Mouse (Mus musculus) midbrain, postnatal 0 days (tissue): ENCODE measurements around the gene Tcn2. TPM values are rescaled to one million over a fixed set of nuclear protein-coding genes. Genes with fewer than 3 reads are reported as not detected.
A peak's percentile ranks its signal among the peaks of the same experiment; 100 is the strongest.

ENCODE experiments used
- ATAC-seq: fragments of 200-750 bp; cut with Nextera tagmentation; 2 replicates; pipeline ENCODE4 v1.8.0; 2017; ENCODE audit warnings: moderate number of reproducible peaks, mild to moderate bottlenecking, moderate TSS enrichment, moderate library complexity; ENCODE audit not compliant: low FRiP score
- DNase-seq: peaks from one replicate; pipeline ENCODE4 v3.0.0-alpha.2; 2015; ENCODE audit warnings: low spot score
- H3K27ac ChIP-seq: fragments of 300-500 bp; sonication (generic); 2 replicates; pipeline ENCODE4 v1.5.1; 2014; ENCODE audit warnings: low read depth, mild to moderate bottlenecking, low read length, mixed read lengths
- H3K27me3 ChIP-seq: fragments of 300-500 bp; sonication (generic); 2 replicates; pipeline ENCODE4 v1.6.1; 2014; ENCODE audit warnings: low read length, control low read depth, mixed read lengths; ENCODE audit not compliant: insufficient read depth
- H3K36me3 ChIP-seq: fragments of 300-500 bp; sonication (generic); 2 replicates; pipeline ENCODE4 v1.6.1; 2014; ENCODE audit warnings: low read length, control low read depth, mixed read lengths; ENCODE audit not compliant: insufficient read depth
- H3K4me1 ChIP-seq: fragments of 300-500 bp; sonication (generic); 2 replicates; pipeline ENCODE4 v1.6.1; 2014; ENCODE audit warnings: mild to moderate bottlenecking, control low read depth, antibody characterized with exemption, low read length, mixed read lengths; ENCODE audit not compliant: insufficient read depth
- H3K4me2 ChIP-seq: fragments of 300-500 bp; sonication (generic); 2 replicates; pipeline ENCODE4 v1.6.1; 2014; ENCODE audit warnings: low read depth, mild to moderate bottlenecking, low read length, mixed read lengths; ENCODE audit not compliant: poor library complexity, severe bottlenecking
- H3K4me3 ChIP-seq: fragments of 300-500 bp; sonication (generic); 2 replicates; pipeline ENCODE4 v1.5.1; 2014; ENCODE audit warnings: low read depth, mild to moderate bottlenecking, low read length, moderate library complexity
- H3K9ac ChIP-seq: fragments of 300-500 bp; sonication (generic); replicated peaks from 2 replicates; pipeline ENCODE4 v1.6.1; 2014; ENCODE audit warnings: mild to moderate bottlenecking, low read length, moderate library complexity, mixed read lengths; ENCODE audit not compliant: poor library complexity, severe bottlenecking
- H3K9me3 ChIP-seq: fragments of 300-500 bp; sonication (generic); 2 replicates; pipeline ENCODE4 v1.6.1; 2016; ENCODE audit warnings: low read length, control low read depth
- CTCF ChIP-seq: IDR thresholded peaks from 2 replicates; pipeline ENCODE4 v1.5.1; 2016; ENCODE audit warnings: antibody characterized with exemption, mild to moderate bottlenecking
- WGBS: fragments of 180-500 bp; shearing (Covaris S2); extraction: QIAGEN DNeasy Blood & Tissue Kit; methylation state at CpG from one replicate; pipeline ENCODE4 v1.1.7; 2014; 5-methylcytosine and 5-hydroxymethylcytosine counted together
- polyA plus RNA-seq: library from polyadenylated mRNA; unstranded; fragments of >200 nt; fragmentation: Nextera tagmentation; extraction: Ambion mirVana; gene quantifications from 2 replicates; pipeline ENCODE4 v1.2.1, GENCODE M21; 2015
- total RNA-seq: library from RNA; depleted of rRNA; stranded (reverse); fragments of >200 nt; gene quantifications from 2 replicates; pipeline ENCODE4 v1.2.3, GENCODE M21; 2014

Gene Tcn2
- total and polyA plus RNA-seq, 2 experiments from 2014 or later = 20.9 to 22.0 TPM

- Histone ChIP-seq H3K4me3 (no peak overlapping the region), H3K27ac (no peak overlapping the region), H3K9ac (no peak overlapping the region), H3K9me3 (no peaks in the 10 kb centered on the region), H3K4me2 (no peak overlapping the region), H3K36me3 (no peaks in the 10 kb centered on the region), H3K4me1 (no peaks in the 10 kb centered on the region), H3K27me3 (no peaks in the 10 kb centered on the region)
- 80% methylated on average over 13 of the region's 13 CpGs for WGBS
- DNase-seq (no peak), ATAC-seq (no peak)
- no peak for TF ChIP-seq CTCF
Measured at GRCm38 (mm10) chr11:3937321-3937874, 5.4 kb upstream of the Tcn2 start.

- 89% methylated on average over 3 of the region's 3 CpGs for WGBS
- no peak overlapping the region for H3K4me3 ChIP-seq
- no peak overlapping the region for H3K4me2 ChIP-seq
Measured at GRCm38 (mm10) chr11:3936318-3936717, 4.4 kb upstream of the Tcn2 start.

GRCm38 (mm10) chr11:3935135-3935534, 3.2 kb upstream of the Tcn2 start:
- Histone ChIP-seq H3K4me2 (no peak overlapping the region), H3K27me3 (no peaks in the 10 kb centered on the region), H3K27ac (no peak overlapping the region), H3K36me3 (no peaks in the 10 kb centered on the region), H3K4me1 (no peaks in the 10 kb centered on the region), H3K4me3 (no peak overlapping the region), H3K9ac (no peak overlapping the region), H3K9me3 (no peaks in the 10 kb centered on the region)
- no peak for ATAC-seq
- DNase-seq = no peak
- 77% methylated on average over 4 of the region's 4 CpGs for WGBS
- TF ChIP-seq CTCF = no peak

More at GRCm38 (mm10) chr11:3936318-3936717, 4.4 kb upstream of the Tcn2 start:
- peak; percentile 8 for DNase-seq
- no peaks in the 10 kb centered on the region for H3K27me3 ChIP-seq
- H3K4me1 ChIP-seq = no peaks in the 10 kb centered on the region
- no peak for TF ChIP-seq CTCF
- H3K9me3 ChIP-seq = no peaks in the 10 kb centered on the region
- no peak for ATAC-seq
- no peak overlapping the region for H3K9ac ChIP-seq
- H3K36me3 ChIP-seq = no peaks in the 10 kb centered on the region
- H3K27ac ChIP-seq = no peak overlapping the region

GRCm38 (mm10) chr11:3933756-3934285, 1.9 kb upstream of the Tcn2 start:
- 85% methylated on average over 9 of the region's 9 CpGs for WGBS
- no peaks in the 10 kb centered on the region for H3K4me1 ChIP-seq

DNA sequence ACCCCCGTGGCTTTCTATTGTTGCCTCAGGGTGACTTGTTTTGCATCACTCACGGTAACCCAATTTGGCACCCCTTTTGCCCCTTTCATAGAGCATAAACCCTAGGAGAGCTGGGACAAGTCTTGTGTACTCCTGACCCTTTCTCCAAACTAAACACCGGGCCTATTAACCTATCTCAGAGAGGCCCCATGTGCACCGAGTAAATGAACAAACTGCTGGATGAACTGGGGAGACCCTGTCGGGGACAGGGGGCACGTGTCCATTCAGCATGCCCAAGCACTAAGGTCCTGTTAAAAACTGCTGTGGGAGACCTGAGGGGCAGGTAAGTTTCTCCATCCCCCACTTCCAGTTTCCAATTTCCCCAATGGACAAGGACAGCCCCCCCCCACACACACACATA, 1.0 kb downstream of the Tcn2 start:
- TF ChIP-seq CTCF = no peak
- no peaks in the 10 kb centered on the region for H3K4me1 ChIP-seq
- 35% methylated on average over 6 of the region's 6 CpGs for WGBS
- no peak overlapping the region for H3K27ac ChIP-seq
- H3K4me3 ChIP-seq = peak overlapping the region; percentile 38
- no peaks in the 10 kb centered on the region for H3K36me3 ChIP-seq
- DNase-seq = no peak
- no peaks in the 10 kb centered on the region for H3K9me3 ChIP-seq
- peak overlapping the region; percentile 79 for H3K4me2 ChIP-seq
- H3K27me3 ChIP-seq = no peaks in the 10 kb centered on the region
- no peak for ATAC-seq
- peak overlapping the region; percentile 46; the same call in 1 of the 2 replicates for H3K9ac ChIP-seq

More at GRCm38 (mm10) chr11:3933756-3934285, 1.9 kb upstream of the Tcn2 start:
- Histone ChIP-seq H3K36me3 (no peaks in the 10 kb centered on the region), H3K9ac (no peak overlapping the region), H3K27ac (no peak overlapping the region), H3K4me3 (no peak overlapping the region), H3K27me3 (no peaks in the 10 kb centered on the region), H3K4me2 (no peak overlapping the region), H3K9me3 (no peaks in the 10 kb centered on the region)
- ATAC-seq (no peak), DNase-seq (no peak)
- TF ChIP-seq CTCF = no peak

DNA sequence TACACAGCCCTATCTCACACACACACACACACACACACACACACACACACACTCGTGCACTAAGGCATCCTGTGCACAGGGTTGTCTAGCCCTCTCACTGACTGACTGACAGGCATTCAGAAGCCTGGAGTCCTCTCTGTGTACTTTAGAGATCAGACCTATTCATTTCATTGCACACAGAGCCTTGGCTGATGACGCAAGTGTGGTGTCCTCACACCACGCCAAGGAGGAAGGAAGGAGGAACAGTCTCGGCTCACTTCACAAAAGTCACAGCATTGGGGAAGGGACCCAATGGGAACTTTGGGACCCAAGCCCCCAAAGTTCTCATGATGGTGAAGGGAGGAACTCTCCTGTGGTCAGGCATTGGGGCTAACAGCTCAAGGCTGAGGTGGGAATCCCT, 1.9 kb downstream of the Tcn2 start:
- DNase-seq = no peak
- H3K4me1 ChIP-seq = no peaks in the 10 kb centered on the region
- 77% methylated on average over 4 of the region's 4 CpGs for WGBS
- ATAC-seq = no peak
- no peak overlapping the region for H3K9ac ChIP-seq
- no peak overlapping the region for H3K4me2 ChIP-seq
- H3K27me3 ChIP-seq = no peaks in the 10 kb centered on the region
- no peak for TF ChIP-seq CTCF
- H3K27ac ChIP-seq = no peak overlapping the region
- no peak overlapping the region for H3K4me3 ChIP-seq
- no peaks in the 10 kb centered on the region for H3K9me3 ChIP-seq
- no peaks in the 10 kb centered on the region for H3K36me3 ChIP-seq
